Mouse (Mus musculus): ENCODE measurements around the gene Cmah. TPM values are rescaled to one million over a fixed set of nuclear protein-coding genes. Genes with fewer than 3 reads are reported as not detected.
A peak's percentile ranks its signal among the peaks of the same experiment; 100 is the strongest.

Cmah gene
- polyA plus RNA-seq, 1 experiment, result 3.5 TPM

- H3K4me3 ChIP-seq (replicated peaks; ENCODE audit: extremely low read depth, low read depth, low read length), result no peak overlapping the region
- TF ChIP-seq CTCF (IDR thresholded peaks at IDR 0.05; ENCODE audit: insufficient read depth, low read length) (no peak), POLR2A (IDR thresholded peaks at IDR 0.05; ENCODE audit: borderline replicate concordance, extremely low read depth, low read depth, low read length) (no peak)
- H3K4me1 ChIP-seq (ENCODE audit: control insufficient read depth, insufficient read depth, low read length), result no peaks in the 10 kb centered on the region
- WGBS, result 91% methylated on average over 5 of the region's 5 CpGs
- no peak for DNase-seq
Measured at GRCm38 (mm10) chr13:24453737-24454136, 126.5 kb downstream of the Cmah start.

DNA sequence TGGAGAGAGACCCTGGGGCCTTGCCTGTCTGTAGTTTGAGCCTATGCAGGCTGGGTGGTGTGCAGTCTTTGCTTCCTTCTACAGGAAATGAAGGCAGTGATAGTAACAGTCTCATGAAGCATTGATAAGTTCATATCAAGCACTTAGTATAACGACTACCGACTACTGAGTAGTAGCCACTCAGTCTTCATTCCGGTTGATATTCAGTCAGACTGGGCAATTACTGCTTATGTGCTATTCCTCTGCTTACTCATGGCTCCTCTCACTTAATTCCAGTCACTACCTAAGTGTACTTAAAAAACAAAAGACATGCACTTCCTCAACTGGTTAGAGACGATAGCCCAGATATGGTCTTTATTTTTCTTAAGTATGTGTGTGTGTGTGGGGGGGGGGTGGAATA lies 129.2 kb downstream of the Cmah start:
- TF ChIP-seq CTCF (IDR thresholded peaks at IDR 0.05; ENCODE audit: insufficient read depth, low read length) (no peak), POLR2A (IDR thresholded peaks at IDR 0.05; ENCODE audit: borderline replicate concordance, extremely low read depth, low read depth, low read length) (no peak)
- Histone ChIP-seq H3K4me3 (replicated peaks; ENCODE audit: extremely low read depth, low read depth, low read length) (no peak overlapping the region), H3K4me1 (ENCODE audit: control insufficient read depth, insufficient read depth, low read length) (no peaks in the 10 kb centered on the region)
- 71% methylated on average over 4 of the region's 4 CpGs for WGBS
- DNase-seq, result no peak

GRCm38 (mm10) chr13:24460517-24460916 lies 133.3 kb downstream of the Cmah start:
- 84% methylated on average over 5 of the region's 5 CpGs for WGBS
- H3K4me3 ChIP-seq (replicated peaks; ENCODE audit: extremely low read depth, low read depth, low read length), result no peak overlapping the region
- DNase-seq, result no peak
- H3K4me1 ChIP-seq (ENCODE audit: control insufficient read depth, insufficient read depth, low read length), result no peaks in the 10 kb centered on the region
- TF ChIP-seq CTCF (IDR thresholded peaks at IDR 0.05; ENCODE audit: insufficient read depth, low read length), result no peak
- TF ChIP-seq POLR2A (IDR thresholded peaks at IDR 0.05; ENCODE audit: borderline replicate concordance, extremely low read depth, low read depth, low read length), result no peak

DNA sequence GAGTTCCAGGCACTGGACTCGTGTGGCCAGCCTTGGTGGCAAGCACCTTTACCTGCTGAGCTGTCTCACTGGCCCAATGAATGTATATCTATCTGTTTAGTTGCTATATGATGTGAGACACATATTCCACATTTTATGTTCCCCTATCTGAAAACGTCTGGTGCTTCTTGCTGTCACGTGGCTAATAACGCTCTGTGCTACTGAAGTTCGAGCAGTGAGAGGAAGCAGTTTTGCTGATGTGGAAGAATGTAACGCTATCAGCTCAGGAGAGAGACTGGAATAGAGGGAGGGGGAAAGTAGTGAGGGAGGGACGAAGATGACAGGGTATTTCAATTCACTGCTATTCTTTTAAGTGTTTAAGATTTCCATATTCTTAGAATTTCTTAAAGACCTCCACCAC lies 136.6 kb downstream of the Cmah start:
- DNase-seq, result no peak
- WGBS, result 67% methylated on average over 7 of the region's 7 CpGs

GRCm38 (mm10) chr13:24466027-24466426 lies 138.8 kb downstream of the Cmah start:
- no peak for DNase-seq
- Histone ChIP-seq H3K4me1 (ENCODE audit: control insufficient read depth, insufficient read depth, low read length) (no peaks in the 10 kb centered on the region), H3K4me3 (replicated peaks; ENCODE audit: extremely low read depth, low read depth, low read length) (no peak overlapping the region)
- WGBS, result 93% methylated on average over 9 of the region's 9 CpGs
- no peak for TF ChIP-seq CTCF (IDR thresholded peaks at IDR 0.05; ENCODE audit: insufficient read depth, low read length)
- TF ChIP-seq POLR2A (IDR thresholded peaks at IDR 0.05; ENCODE audit: borderline replicate concordance, extremely low read depth, low read depth, low read length), result no peak

More for the DNA sequence above, 136.6 kb downstream of the Cmah start:
- TF ChIP-seq CTCF (IDR thresholded peaks at IDR 0.05; ENCODE audit: insufficient read depth, low read length) (no peak), POLR2A (IDR thresholded peaks at IDR 0.05; ENCODE audit: borderline replicate concordance, extremely low read depth, low read depth, low read length) (no peak)
- no peak overlapping the region for H3K4me3 ChIP-seq (replicated peaks; ENCODE audit: extremely low read depth, low read depth, low read length)
- H3K4me1 ChIP-seq (ENCODE audit: control insufficient read depth, insufficient read depth, low read length), result no peaks in the 10 kb centered on the region

DNA sequence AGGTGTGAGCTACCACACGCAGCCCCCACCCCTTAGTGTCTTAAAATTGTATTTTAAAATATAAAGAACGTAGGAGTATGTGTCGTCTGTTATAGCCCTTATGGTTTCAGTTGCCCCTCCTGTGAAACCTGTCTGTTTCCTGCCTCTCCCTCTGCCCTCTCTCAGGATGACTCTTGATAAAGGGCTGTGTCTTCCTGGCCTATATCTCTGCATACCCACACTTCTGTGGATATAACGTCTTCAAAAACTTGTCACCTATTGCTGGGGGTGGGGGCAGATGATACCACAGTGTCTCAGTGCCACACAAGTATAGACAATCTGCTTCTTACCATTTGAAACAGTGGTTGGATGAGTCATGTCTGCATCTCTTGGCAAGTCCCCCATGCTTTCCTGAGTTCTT lies 140.6 kb downstream of the Cmah start:
- DNase-seq, result no peak

DNA sequence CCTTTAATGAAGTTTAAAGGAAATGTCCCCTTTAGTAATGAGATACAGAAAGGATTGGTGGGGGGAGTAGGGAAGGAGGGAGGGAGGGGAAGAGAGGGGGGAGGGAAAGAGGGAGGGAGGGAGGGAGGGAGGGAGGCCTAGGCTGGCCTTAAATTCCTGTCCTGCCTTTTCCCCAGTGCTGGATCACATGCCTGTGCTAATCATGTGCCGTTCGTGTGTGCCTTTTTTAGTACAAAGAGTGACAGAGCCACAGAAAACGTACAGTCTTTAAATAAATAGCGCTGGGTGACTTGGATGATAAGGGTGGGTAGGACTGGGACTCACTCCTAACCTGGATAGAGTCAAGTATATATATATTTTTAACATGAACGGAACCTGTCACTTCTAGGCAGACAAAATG lies 150.4 kb downstream of the Cmah start:
- Histone ChIP-seq H3K4me1 (ENCODE audit: control insufficient read depth, insufficient read depth, low read length) (no peaks in the 10 kb centered on the region), H3K4me3 (replicated peaks; ENCODE audit: extremely low read depth, low read depth, low read length) (no peak overlapping the region)
- TF ChIP-seq POLR2A (IDR thresholded peaks at IDR 0.05; ENCODE audit: borderline replicate concordance, extremely low read depth, low read depth, low read length) (no peak), CTCF (IDR thresholded peaks at IDR 0.05; ENCODE audit: insufficient read depth, low read length) (no peak)
- 54% methylated on average over 5 of the region's 5 CpGs for WGBS
- no peak for DNase-seq

More for the DNA sequence above, 140.6 kb downstream of the Cmah start:
- no peaks in the 10 kb centered on the region for H3K4me1 ChIP-seq (ENCODE audit: control insufficient read depth, insufficient read depth, low read length)
- H3K4me3 ChIP-seq (replicated peaks; ENCODE audit: extremely low read depth, low read depth, low read length), result no peak overlapping the region
- TF ChIP-seq POLR2A (IDR thresholded peaks at IDR 0.05; ENCODE audit: borderline replicate concordance, extremely low read depth, low read depth, low read length), result no peak
- no peak for TF ChIP-seq CTCF (IDR thresholded peaks at IDR 0.05; ENCODE audit: insufficient read depth, low read length)
- 75% methylated on average over 4 of the region's 4 CpGs for whole genome bisulfite sequencing

DNA sequence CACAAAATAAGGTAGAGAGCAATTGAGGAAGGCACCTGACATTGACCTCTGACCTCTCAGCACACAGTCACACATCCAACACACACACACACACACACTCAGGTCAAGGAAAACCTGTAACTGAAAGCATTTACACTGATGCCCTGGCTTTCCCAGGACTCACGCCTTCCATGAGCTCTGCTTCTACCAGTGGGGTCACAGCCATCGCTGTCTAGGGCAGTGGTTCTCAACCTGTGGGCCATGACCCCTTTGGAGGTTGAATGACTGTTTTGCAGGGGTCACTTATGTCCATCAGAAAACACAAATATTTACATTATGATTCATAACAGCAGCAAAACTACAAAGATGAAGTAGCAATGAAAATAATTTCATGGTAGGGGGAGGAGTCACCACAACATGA lies 152.3 kb downstream of the Cmah start:
- 77% methylated on average over 2 of the region's 2 CpGs for WGBS
- Histone ChIP-seq H3K4me1 (ENCODE audit: control insufficient read depth, insufficient read depth, low read length) (no peaks in the 10 kb centered on the region), H3K4me3 (replicated peaks; ENCODE audit: extremely low read depth, low read depth, low read length) (no peak overlapping the region)
- no peak for TF ChIP-seq CTCF (IDR thresholded peaks at IDR 0.05; ENCODE audit: insufficient read depth, low read length)
- no peak for TF ChIP-seq POLR2A (IDR thresholded peaks at IDR 0.05; ENCODE audit: borderline replicate concordance, extremely low read depth, low read depth, low read length)
- no peak for DNase-seq

- no peak for DNase-seq
- Histone ChIP-seq H3K4me3 (replicated peaks; ENCODE audit: extremely low read depth, low read depth, low read length) (no peak overlapping the region), H3K4me1 (ENCODE audit: control insufficient read depth, insufficient read depth, low read length) (no peaks in the 10 kb centered on the region)
- TF ChIP-seq CTCF (IDR thresholded peaks at IDR 0.05; ENCODE audit: insufficient read depth, low read length), result no peak
- no peak for TF ChIP-seq POLR2A (IDR thresholded peaks at IDR 0.05; ENCODE audit: borderline replicate concordance, extremely low read depth, low read depth, low read length)
- WGBS, result 81% methylated on average over 6 of the region's 6 CpGs
Measured at GRCm38 (mm10) chr13:24480824-24481223, 153.6 kb downstream of the Cmah start.

DNA sequence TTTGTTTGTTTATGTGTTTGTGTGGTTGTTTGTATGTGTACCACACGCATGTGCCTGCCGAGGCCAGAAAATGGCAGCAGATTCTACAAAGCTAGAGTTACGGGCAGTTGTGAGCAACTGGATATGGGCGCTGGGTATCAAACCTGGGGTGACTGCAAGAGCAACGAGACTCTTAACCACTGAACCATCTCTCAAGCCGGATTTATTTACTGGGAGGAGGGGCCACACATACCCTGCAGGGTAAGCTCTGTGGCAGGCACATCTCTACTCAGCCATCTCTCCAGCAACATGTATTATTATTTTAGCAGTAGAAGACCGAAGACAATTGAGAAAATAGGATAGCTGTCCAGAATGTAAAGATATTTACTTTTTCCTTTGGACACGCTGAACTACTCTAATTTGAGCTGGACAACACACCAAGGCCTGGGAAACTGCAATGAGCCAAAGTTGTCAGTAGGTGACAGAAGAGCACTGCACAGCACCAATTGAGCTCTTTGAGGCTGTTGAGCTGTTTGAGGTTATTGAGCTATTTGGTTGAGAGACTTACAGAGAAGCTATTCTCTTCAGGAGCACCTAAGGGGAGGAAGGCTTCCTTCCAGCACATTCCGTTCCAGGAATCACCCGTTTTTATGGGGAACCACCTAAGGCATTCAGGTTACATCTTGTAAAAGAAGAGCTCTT lies 154.6 kb downstream of the Cmah start:
- 56% methylated on average over 10 of the region's 10 CpGs for WGBS
- TF ChIP-seq POLR2A (IDR thresholded peaks at IDR 0.05; ENCODE audit: borderline replicate concordance, extremely low read depth, low read depth, low read length), result no peak
- TF ChIP-seq CTCF (IDR thresholded peaks at IDR 0.05; ENCODE audit: insufficient read depth, low read length), result peak; percentile 73
- DNase-seq, result peak; percentile 9
- Histone ChIP-seq H3K4me1 (ENCODE audit: control insufficient read depth, insufficient read depth, low read length) (no peaks in the 10 kb centered on the region), H3K4me3 (replicated peaks; ENCODE audit: extremely low read depth, low read depth, low read length) (no peak overlapping the region)

Measured in lung, adult 2 months (tissue).